Comparison of ENCODE assay signal across 8 mouse cellular contexts in the genomic region with DNA sequence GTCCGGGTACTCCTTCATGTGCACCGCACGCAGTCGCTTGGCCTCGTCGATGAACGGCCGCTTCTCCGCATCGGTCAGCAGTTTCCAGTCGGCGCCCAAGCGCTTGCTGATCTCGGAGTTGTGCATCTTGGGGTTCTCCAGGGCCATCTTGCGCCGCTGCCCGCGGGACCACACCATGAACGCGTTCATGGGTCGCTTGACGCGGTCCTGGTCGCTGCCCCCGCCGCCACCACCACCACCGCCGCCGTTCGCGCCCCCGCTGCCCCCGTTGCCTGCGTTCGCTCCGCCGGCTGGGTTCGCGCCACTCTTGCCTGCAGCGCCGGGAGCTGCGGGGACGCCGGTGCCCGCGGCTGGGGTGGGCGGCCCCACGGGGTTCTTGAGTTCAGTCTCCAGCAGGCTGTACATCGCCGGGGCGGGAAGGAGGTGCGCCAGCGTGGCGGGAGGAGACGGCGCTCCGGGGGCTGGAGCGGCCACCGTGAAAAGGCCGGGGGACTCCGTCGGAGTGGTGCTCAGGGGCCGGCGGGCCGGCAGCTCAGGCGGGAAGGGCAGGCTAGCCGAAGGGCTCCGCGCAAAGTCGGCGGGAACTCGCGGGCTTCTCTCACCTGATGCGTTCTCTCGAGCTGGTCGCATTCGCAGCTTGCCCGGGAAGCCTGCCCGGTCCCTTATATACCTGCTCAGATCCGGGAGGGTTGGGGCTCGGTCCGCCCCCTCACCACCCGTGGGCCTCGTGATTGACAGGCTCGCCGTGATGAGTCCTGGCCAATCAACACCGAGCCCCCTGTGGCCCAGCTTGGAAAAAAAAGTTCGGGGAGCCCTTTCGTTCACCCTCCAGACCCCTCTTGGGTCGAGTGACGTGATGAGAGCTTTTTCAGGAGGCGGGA. TPM values are rescaled to one million over a fixed set of nuclear protein-coding genes. Genes with fewer than 3 reads are reported as not detected.
DNase-seq lines count a peak whose midpoint lies in the region; ATAC-seq lines count a peak whose summit lies in the region.

TSS of gene Sox3 (minus strand) at position 630 of the 881 bp plus-strand sequence.

- peaks cover 80% of the 10 kb centered on the region for H3K27me3 ChIP-seq in heart, embryonic 11.5 days (ENCODE audit: control insufficient read depth, insufficient read depth, low read length)
- H3K27me3 ChIP-seq in limb, embryonic 15.5 days: peaks cover 87% of the 10 kb centered on the region
- H3K27me3 ChIP-seq in stomach, embryonic 15.5 days (replicated peaks): peaks cover 60% of the 10 kb centered on the region

- no peak within 1 kb of the TSS for H3K27ac ChIP-seq in heart, embryonic 11.5 days (ENCODE audit: low read depth, low read length)
- no peak within 1 kb of the TSS for H3K27ac ChIP-seq in limb, embryonic 15.5 days
- no peak within 1 kb of the TSS for H3K27ac ChIP-seq in stomach, embryonic 15.5 days

- no peaks in the 10 kb centered on the region for H3K9me3 ChIP-seq in heart, embryonic 11.5 days (replicated peaks; ENCODE audit: control insufficient read depth, low read length)
- no peaks in the 10 kb centered on the region for H3K9me3 ChIP-seq in limb, embryonic 15.5 days
- H3K9me3 ChIP-seq in stomach, embryonic 15.5 days: no peaks in the 10 kb centered on the region

- no peak for DNase-seq in heart, adult 11 months
- peak; percentile 6 for DNase-seq in thymus, postnatal 4 days
- DNase-seq in thymus, postnatal 25 days: no peak
- no peak for DNase-seq in spleen, adult 12 weeks (ENCODE audit: low spot score)
- no peak for DNase-seq in cerebellum, adult 9-10 months

- H3K4me1 ChIP-seq in heart, embryonic 11.5 days (ENCODE audit: control insufficient read depth, insufficient read depth, low read length): no peaks in the 10 kb centered on the region
- peaks cover 26% of the 10 kb centered on the region for H3K4me1 ChIP-seq in limb, embryonic 15.5 days
- no peaks in the 10 kb centered on the region for H3K4me1 ChIP-seq in stomach, embryonic 15.5 days

- H3K4me2 ChIP-seq in heart, embryonic 11.5 days: peak within 1 kb of the TSS; percentile 71
- peak within 1 kb of the TSS; percentile 82 for H3K4me2 ChIP-seq in limb, embryonic 15.5 days
- peak within 1 kb of the TSS; percentile 82 for H3K4me2 ChIP-seq in stomach, embryonic 15.5 days

- H3K4me3 ChIP-seq in heart, embryonic 11.5 days (ENCODE audit: low read depth, low read length): peak within 1 kb of the TSS; percentile 47
- peak within 1 kb of the TSS; percentile 45 for H3K4me3 ChIP-seq in limb, embryonic 15.5 days
- peak within 1 kb of the TSS; percentile 43 for H3K4me3 ChIP-seq in stomach, embryonic 15.5 days (replicated peaks)

- no peaks in the 10 kb centered on the region for H3K36me3 ChIP-seq in heart, embryonic 11.5 days (ENCODE audit: control insufficient read depth, insufficient read depth, low read length)
- H3K36me3 ChIP-seq in limb, embryonic 15.5 days: no peaks in the 10 kb centered on the region
- H3K36me3 ChIP-seq in stomach, embryonic 15.5 days: no peaks in the 10 kb centered on the region

- peak within 1 kb of the TSS; percentile 39; the same call in 1 of the 2 replicates for H3K9ac ChIP-seq in heart, embryonic 11.5 days (ENCODE audit: low read depth, low read length)
- H3K9ac ChIP-seq in limb, embryonic 15.5 days: no peak within 1 kb of the TSS
- no peak within 1 kb of the TSS for H3K9ac ChIP-seq in stomach, embryonic 15.5 days

- WGBS in heart, embryonic 11.5 days (ENCODE audit: insufficient replicate concordance): 15% methylated on average over 85 of the region's 92 CpGs
- 25% methylated on average over 72 of the region's 92 CpGs for WGBS in limb, embryonic 15.5 days
- 24% methylated on average over 92 of the region's 92 CpGs for WGBS in stomach, embryonic 15.5 days

- ATAC-seq in heart, embryonic 11.5 days (replicated peaks; ENCODE audit: insufficient number of reproducible peaks, low FRiP score, low TSS enrichment): no peak
- no peak for ATAC-seq in limb, embryonic 15.5 days (ENCODE audit: insufficient number of reproducible peaks, low FRiP score, low TSS enrichment, low read depth)
- no peak for ATAC-seq in stomach, embryonic 15.5 days (ENCODE audit: insufficient read depth, low FRiP score, low read depth)

RNA-seq across cellular contexts. Expression of gene Sox3, which starts in this region (rescaled TPM):
- 0.92 and 0.96 TPM in 2 replicates for polyA plus RNA-seq in heart, embryonic 11.5 days (2014; fragmentation: Nextera tagmentation; extraction: Ambion mirVana)
- not detected in 2 replicates for polyA plus RNA-seq in limb, embryonic 15.5 days (2015; fragmentation: Nextera tagmentation; extraction: Ambion mirVana)
- 0.18 TPM in 1 of 2 replicates, not detected in the other for polyA plus RNA-seq in stomach, embryonic 15.5 days (2015; fragmentation: Nextera tagmentation; extraction: Ambion mirVana)
